Mouse (Mus musculus): ENCODE results near the gene Myh2. TPM values are rescaled to one million over a fixed set of nuclear protein-coding genes. Genes with fewer than 3 reads are reported as not detected.

The Myh2 gene
- polyA plus RNA-seq, 1 experiment from 2014 or later: not detected

GRCm38 (mm10) chr11:67199752-67200151, 28.9 kb downstream of the Myh2 start, which contains the start of gene Myh1:
Gene Myh1 (plus strand): TSS chr11:67200052.
- Histone ChIP-seq H3K4me2 (no peak within 1 kb of the TSS), H3K4me1 (replicated peaks) (0 out of 2 replicates have a peak, but pooled peaks cover 3% of the 10 kb centered on the region), H3K9ac (no peak within 1 kb of the TSS), H3K4me3 (no peak within 1 kb of the TSS), H3K27ac (ENCODE audit: poor library complexity, severe bottlenecking) (no peak within 1 kb of the TSS), H3K27me3 (replicated peaks) (no peaks in the 10 kb centered on the region), H3K9me3 (replicated peaks) (no peaks in the 10 kb centered on the region), H3K36me3 (no peaks in the 10 kb centered on the region)
- WGBS: 72% methylated on average over 4 of the region's 4 CpGs
- no peak for ATAC-seq (ENCODE audit: insufficient number of reproducible peaks, low FRiP score)

- 68% methylated on average over 3 of the region's 3 CpGs for WGBS
- H3K27ac ChIP-seq (ENCODE audit: poor library complexity, severe bottlenecking): no peak overlapping the region
- H3K4me1 ChIP-seq (replicated peaks): 0 out of 2 replicates have a peak, but pooled peaks cover 3% of the 10 kb centered on the region
- no peak overlapping the region for H3K4me2 ChIP-seq
- no peak for ATAC-seq (ENCODE audit: insufficient number of reproducible peaks, low FRiP score)
- H3K4me3 ChIP-seq: no peak overlapping the region
- no peak overlapping the region for H3K9ac ChIP-seq
- H3K36me3 ChIP-seq: no peaks in the 10 kb centered on the region
- no peaks in the 10 kb centered on the region for H3K27me3 ChIP-seq (replicated peaks)
- no peaks in the 10 kb centered on the region for H3K9me3 ChIP-seq (replicated peaks)
Observed at GRCm38 (mm10) chr11:67204766-67205165, 33.9 kb downstream of the Myh2 start.

GRCm38 (mm10) chr11:67221803-67222202, 51.0 kb downstream of the Myh2 start:
- no peaks in the 10 kb centered on the region for H3K27me3 ChIP-seq (replicated peaks)
- no peaks in the 10 kb centered on the region for H3K4me1 ChIP-seq (replicated peaks)
- no peak overlapping the region for H3K4me3 ChIP-seq
- 88% methylated on average over 8 of the region's 8 CpGs for WGBS
- no peaks in the 10 kb centered on the region for H3K36me3 ChIP-seq
- H3K9me3 ChIP-seq (replicated peaks): no peaks in the 10 kb centered on the region
- H3K4me2 ChIP-seq: no peak overlapping the region
- ATAC-seq (ENCODE audit: insufficient number of reproducible peaks, low FRiP score): no peak
- H3K27ac ChIP-seq (ENCODE audit: poor library complexity, severe bottlenecking): no peak overlapping the region
- no peak overlapping the region for H3K9ac ChIP-seq

GRCm38 (mm10) chr11:67224466-67224865, 53.6 kb downstream of the Myh2 start:
- 72% methylated on average over 3 of the region's 3 CpGs for WGBS
- H3K9ac ChIP-seq: no peak overlapping the region
- H3K36me3 ChIP-seq: no peaks in the 10 kb centered on the region
- no peak overlapping the region for H3K4me2 ChIP-seq
- H3K27me3 ChIP-seq (replicated peaks): no peaks in the 10 kb centered on the region
- ATAC-seq (ENCODE audit: insufficient number of reproducible peaks, low FRiP score): no peak
- no peak overlapping the region for H3K27ac ChIP-seq (ENCODE audit: poor library complexity, severe bottlenecking)
- H3K4me3 ChIP-seq: no peak overlapping the region
- no peaks in the 10 kb centered on the region for H3K4me1 ChIP-seq (replicated peaks)
- H3K9me3 ChIP-seq (replicated peaks): no peaks in the 10 kb centered on the region

- no peak overlapping the region for H3K4me2 ChIP-seq
- WGBS: 78% methylated on average over 3 of the region's 3 CpGs
- H3K4me1 ChIP-seq (replicated peaks): no peaks in the 10 kb centered on the region
- no peak overlapping the region for H3K4me3 ChIP-seq
- no peaks in the 10 kb centered on the region for H3K9me3 ChIP-seq (replicated peaks)
- no peaks in the 10 kb centered on the region for H3K27me3 ChIP-seq (replicated peaks)
- H3K27ac ChIP-seq (ENCODE audit: poor library complexity, severe bottlenecking): no peak overlapping the region
- H3K9ac ChIP-seq: no peak overlapping the region
- no peaks in the 10 kb centered on the region for H3K36me3 ChIP-seq
- ATAC-seq (ENCODE audit: insufficient number of reproducible peaks, low FRiP score): no peak
Observed at GRCm38 (mm10) chr11:67228731-67229130, 57.9 kb downstream of the Myh2 start.

- Histone ChIP-seq H3K9me3 (replicated peaks) (no peaks in the 10 kb centered on the region), H3K27ac (ENCODE audit: poor library complexity, severe bottlenecking) (no peak overlapping the region), H3K4me2 (no peak overlapping the region), H3K4me3 (no peak overlapping the region), H3K36me3 (no peaks in the 10 kb centered on the region), H3K27me3 (replicated peaks) (no peaks in the 10 kb centered on the region), H3K4me1 (replicated peaks) (no peaks in the 10 kb centered on the region), H3K9ac (no peak overlapping the region)
- 71% methylated on average over 5 of the region's 5 CpGs for WGBS
- ATAC-seq (ENCODE audit: insufficient number of reproducible peaks, low FRiP score): no peak
Observed at GRCm38 (mm10) chr11:67229166-67229565, 58.3 kb downstream of the Myh2 start.

GRCm38 (mm10) chr11:67229946-67230345, 59.1 kb downstream of the Myh2 start:
- no peak overlapping the region for H3K27ac ChIP-seq (ENCODE audit: poor library complexity, severe bottlenecking)
- H3K4me3 ChIP-seq: no peak overlapping the region
- WGBS: 70% methylated on average over 2 of the region's 2 CpGs
- H3K4me2 ChIP-seq: no peak overlapping the region
- H3K27me3 ChIP-seq (replicated peaks): no peaks in the 10 kb centered on the region
- H3K9ac ChIP-seq: no peak overlapping the region
- no peak for ATAC-seq (ENCODE audit: insufficient number of reproducible peaks, low FRiP score)
- no peaks in the 10 kb centered on the region for H3K9me3 ChIP-seq (replicated peaks)
- no peaks in the 10 kb centered on the region for H3K36me3 ChIP-seq
- H3K4me1 ChIP-seq (replicated peaks): no peaks in the 10 kb centered on the region

GRCm38 (mm10) chr11:67235639-67236358, 65.0 kb downstream of the Myh2 start:
- no peak for ATAC-seq (ENCODE audit: insufficient number of reproducible peaks, low FRiP score)
- WGBS: 63% methylated on average over 5 of the region's 5 CpGs
- H3K4me2 ChIP-seq: no peak overlapping the region
- H3K9me3 ChIP-seq (replicated peaks): no peaks in the 10 kb centered on the region
- no peaks in the 10 kb centered on the region for H3K27me3 ChIP-seq (replicated peaks)
- no peak overlapping the region for H3K27ac ChIP-seq (ENCODE audit: poor library complexity, severe bottlenecking)
- no peak overlapping the region for H3K4me3 ChIP-seq
- no peaks in the 10 kb centered on the region for H3K36me3 ChIP-seq
- H3K9ac ChIP-seq: no peak overlapping the region
- no peaks in the 10 kb centered on the region for H3K4me1 ChIP-seq (replicated peaks)

GRCm38 (mm10) chr11:67236799-67237198, 66.0 kb downstream of the Myh2 start:
- Histone ChIP-seq H3K9me3 (replicated peaks) (no peaks in the 10 kb centered on the region), H3K27ac (ENCODE audit: poor library complexity, severe bottlenecking) (no peak overlapping the region), H3K4me1 (replicated peaks) (no peaks in the 10 kb centered on the region), H3K9ac (no peak overlapping the region), H3K36me3 (no peaks in the 10 kb centered on the region), H3K27me3 (replicated peaks) (no peaks in the 10 kb centered on the region), H3K4me3 (no peak overlapping the region), H3K4me2 (no peak overlapping the region)
- 80% methylated on average over 9 of the region's 9 CpGs for WGBS
- no peak for ATAC-seq (ENCODE audit: insufficient number of reproducible peaks, low FRiP score)

- no peak for ATAC-seq (ENCODE audit: insufficient number of reproducible peaks, low FRiP score)
Observed at GRCm38 (mm10) chr11:67237481-67238079, 66.8 kb downstream of the Myh2 start, which contains the start of gene Myh4. Gene Myh4 (plus strand): TSS chr11:67238029.

GRCm38 (mm10) chr11:67241051-67241450, 70.2 kb downstream of the Myh2 start:
- H3K4me2 ChIP-seq: no peak overlapping the region
- no peaks in the 10 kb centered on the region for H3K36me3 ChIP-seq
- no peak for ATAC-seq (ENCODE audit: insufficient number of reproducible peaks, low FRiP score)
- H3K27me3 ChIP-seq (replicated peaks): no peaks in the 10 kb centered on the region
- H3K9ac ChIP-seq: no peak overlapping the region
- no peak overlapping the region for H3K4me3 ChIP-seq
- no peak overlapping the region for H3K27ac ChIP-seq (ENCODE audit: poor library complexity, severe bottlenecking)
- H3K9me3 ChIP-seq (replicated peaks): no peaks in the 10 kb centered on the region
- no peaks in the 10 kb centered on the region for H3K4me1 ChIP-seq (replicated peaks)
- WGBS: 83% methylated on average over 6 of the region's 6 CpGs

More at GRCm38 (mm10) chr11:67237481-67238079, 66.8 kb downstream of the Myh2 start, which contains the start of gene Myh4:
- WGBS: 77% methylated on average over 5 of the region's 5 CpGs
- H3K9me3 ChIP-seq (replicated peaks): no peaks in the 10 kb centered on the region
- H3K36me3 ChIP-seq: no peaks in the 10 kb centered on the region
- H3K27me3 ChIP-seq (replicated peaks): no peaks in the 10 kb centered on the region
- no peak within 1 kb of the TSS for H3K9ac ChIP-seq
- H3K27ac ChIP-seq (ENCODE audit: poor library complexity, severe bottlenecking): no peak within 1 kb of the TSS
- H3K4me1 ChIP-seq (replicated peaks): no peaks in the 10 kb centered on the region
- H3K4me2 ChIP-seq: no peak within 1 kb of the TSS
- no peak within 1 kb of the TSS for H3K4me3 ChIP-seq

Data from heart, embryonic 12.5 days (tissue).